Mouse (Mus musculus) heart, adult 2 months (tissue): ENCODE data around the gene Ppp3ca.

Source experiments
- CTCF ChIP-seq: fragments of 200-600 bp; IDR thresholded peaks from 2 replicates; pipeline ENCODE4 v1.8.1; 2022; ENCODE audit warnings: antibody characterized with exemption, mild to moderate bottlenecking, moderate library complexity
- EP300 ChIP-seq: fragments of 200-500 bp; IDR thresholded peaks from 2 replicates; pipeline ENCODE4 v1.6.1; 2011; ENCODE audit warnings: low read depth, low read length, control low read depth; ENCODE audit not compliant: insufficient read depth
- POLR2A ChIP-seq: fragments of 200-500 bp; IDR thresholded peaks from 2 replicates; pipeline ENCODE4 v1.6.1; 2011; ENCODE audit warnings: mild to moderate bottlenecking, low read depth, low read length, control low read depth; ENCODE audit not compliant: insufficient read depth

GRCm38 (mm10) chr3:136836319-136837193, 166.6 kb downstream of the Ppp3ca start:
- TF ChIP-seq EP300 (no peak), CTCF (no peak), POLR2A (no peak)
